Mouse (Mus musculus): ENCODE measurements around the gene Ankrd33. TPM values are rescaled to one million over a fixed set of nuclear protein-coding genes. Genes with fewer than 3 reads are reported as not detected.
A peak's percentile ranks its signal among the peaks of the same experiment; 100 is the strongest.
"Not testable (repeated sequence)": the region's sequence is repeated elsewhere in the genome, so short reads cannot be mapped to it uniquely, and the experiment has no call there.

The Ankrd33 gene
- total and polyA plus RNA-seq, 3 experiments, result not detected

DNA sequence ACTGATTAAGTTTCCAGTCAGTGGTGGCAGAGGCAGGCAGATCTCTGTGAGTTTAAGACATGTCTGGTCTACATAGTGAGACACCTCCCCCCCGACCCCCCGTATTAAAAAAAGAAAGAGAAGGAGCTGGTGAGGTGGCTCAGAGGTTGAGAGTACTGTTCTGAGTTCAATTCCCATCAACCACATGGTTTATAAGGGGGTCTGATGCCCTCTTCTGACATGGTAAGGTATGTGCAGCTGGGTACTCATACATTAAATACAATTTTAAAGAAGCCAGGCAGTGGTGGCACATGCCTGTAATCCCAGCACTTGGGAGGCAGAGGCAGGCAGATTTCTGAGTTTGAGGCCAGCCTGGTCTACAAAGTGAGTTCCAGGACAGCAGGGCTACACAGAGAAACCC is 1.8 kb upstream of the Ankrd33 start:
- not testable (repeated sequence) for H3K79me2 ChIP-seq (ENCODE audit: control insufficient read depth, insufficient read depth, low read length, poor library complexity); H3K27ac ChIP-seq (ENCODE audit: control insufficient read depth, low read depth, low read length)

DNA sequence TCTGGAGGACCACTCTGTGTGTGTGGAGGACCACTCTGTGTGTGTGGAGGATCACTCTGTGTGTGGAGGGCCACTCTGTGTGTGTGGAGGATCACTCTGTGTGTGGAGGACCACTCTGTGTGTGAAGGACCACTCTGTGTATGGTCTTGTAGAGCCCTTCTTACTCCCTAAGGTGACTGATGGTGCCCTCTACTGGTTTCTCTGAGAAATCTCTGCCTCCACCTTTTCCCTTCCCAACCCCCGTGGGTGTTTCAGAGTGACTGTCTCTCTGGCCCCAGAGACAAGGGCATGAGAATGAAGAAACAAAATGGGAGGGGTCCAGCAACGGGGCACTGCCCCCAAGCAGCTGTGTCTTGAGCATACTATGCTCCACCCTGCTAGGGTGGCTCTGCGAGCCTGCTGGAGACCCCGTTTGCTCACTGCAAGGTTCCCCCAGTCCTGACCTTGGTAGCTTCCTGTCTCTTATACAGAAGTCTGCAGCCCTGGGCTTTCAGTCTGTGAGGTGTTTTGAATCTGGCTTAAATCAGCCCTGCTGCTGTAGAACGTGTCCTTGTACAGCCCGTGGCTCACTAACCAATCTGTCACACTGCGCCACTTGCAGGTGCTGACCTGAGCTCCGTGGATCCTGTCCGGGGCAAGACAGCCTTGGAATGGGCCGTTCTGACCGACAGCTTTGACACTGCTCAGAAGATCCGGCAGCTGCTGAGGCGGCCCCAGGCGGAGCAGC is 3.0 kb downstream of the Ankrd33 start:
- Histone ChIP-seq H3K27me3 (ENCODE audit: control insufficient read depth in 1 of 2, insufficient read depth in 2 of 2, low read length in 2 of 2) (no peaks in the 10 kb centered on the region), H3K9ac (ENCODE audit: control insufficient read depth, low read depth, low read length, poor library complexity, severe bottlenecking) (no peak overlapping the region), H3K4me3 (ENCODE audit: control insufficient read depth in 1 of 2, insufficient read depth in 1 of 2, low read depth in 2 of 2, low read length in 2 of 2) (no peak overlapping the region), H3K79me2 (ENCODE audit: control insufficient read depth, insufficient read depth, low read length, poor library complexity) (no peaks in the 10 kb centered on the region), H3K4me1 (ENCODE audit: control insufficient read depth in 1 of 2, insufficient read depth in 2 of 2, low read length in 2 of 2) (no peaks in the 10 kb centered on the region), H3K36me3 (ENCODE audit: control insufficient read depth in 1 of 2, insufficient read depth in 2 of 2, low read length in 2 of 2) (no peaks in the 10 kb centered on the region), H3K9me3 (replicated peaks; ENCODE audit: insufficient read depth, low read length) (no peaks in the 10 kb centered on the region), H3K27ac (ENCODE audit: control insufficient read depth, low read depth, low read length) (no peak overlapping the region)
- TF ChIP-seq SMC3 (IDR thresholded peaks at IDR 0.05; ENCODE audit: low read depth, low read length), result peak; percentile 45; the same call in 1 of the 2 replicates
- TF ChIP-seq ZC3H11A (IDR thresholded peaks at IDR 0.05; ENCODE audit: low read depth, low read length), result peak; percentile 15; the same call in 1 of the 2 replicates
- peak; percentile 36 for TF ChIP-seq RAD21 (IDR thresholded peaks at IDR 0.05; ENCODE audit: low read depth, low read length)
- no peak for TF ChIP-seq POLR2AphosphoS2 (IDR thresholded peaks at IDR 0.05; ENCODE audit: low read length)
- peak; percentile 47 to 65 (median 63) for TF ChIP-seq CTCF (IDR thresholded peaks at IDR 0.05 in 2 of 3, conservative IDR thresholded peaks at IDR 0.05 in 1 of 3; ENCODE audit: control insufficient read depth in 1 of 3, insufficient read depth in 1 of 3, low read depth in 2 of 3, low read length in 3 of 3, poor library complexity in 1 of 3, severe bottlenecking in 1 of 3)
- peak; percentile 39 for DNase-seq (ENCODE audit: low read depth, low spot score)

More for the DNA sequence above, 1.8 kb upstream of the Ankrd33 start:
- H3K27me3 ChIP-seq (ENCODE audit: control insufficient read depth in 1 of 2, insufficient read depth in 2 of 2, low read length in 2 of 2); H3K4me1 ChIP-seq (ENCODE audit: control insufficient read depth in 1 of 2, insufficient read depth in 2 of 2, low read length in 2 of 2); DNase-seq (ENCODE audit: low read depth, low spot score); H3K4me3 ChIP-seq (ENCODE audit: control insufficient read depth in 1 of 2, insufficient read depth in 1 of 2, low read depth in 2 of 2, low read length in 2 of 2); H3K9me3 ChIP-seq (replicated peaks; ENCODE audit: insufficient read depth, low read length); H3K9ac ChIP-seq (ENCODE audit: control insufficient read depth, low read depth, low read length, poor library complexity, severe bottlenecking); H3K36me3 ChIP-seq (ENCODE audit: control insufficient read depth in 1 of 2, insufficient read depth in 2 of 2, low read length in 2 of 2): not testable (repeated sequence)
- 0 out of 2 replicates have a peak, but pooled peaks have one; percentile 38 for TF ChIP-seq MYC (IDR thresholded peaks at IDR 0.05; ENCODE audit: low read depth, low read length)
- TF ChIP-seq CTCF (IDR thresholded peaks at IDR 0.05 in 2 of 3, conservative IDR thresholded peaks at IDR 0.05 in 1 of 3; ENCODE audit: control insufficient read depth in 1 of 3, insufficient read depth in 1 of 3, low read depth in 2 of 3, low read length in 3 of 3, poor library complexity in 1 of 3, severe bottlenecking in 1 of 3), result peak in 1 of 3 experiments; percentile 40; a peak in 2 of 6 replicates
- TF ChIP-seq RAD21 (IDR thresholded peaks at IDR 0.05; ENCODE audit: low read depth, low read length), result peak; percentile 24

DNA sequence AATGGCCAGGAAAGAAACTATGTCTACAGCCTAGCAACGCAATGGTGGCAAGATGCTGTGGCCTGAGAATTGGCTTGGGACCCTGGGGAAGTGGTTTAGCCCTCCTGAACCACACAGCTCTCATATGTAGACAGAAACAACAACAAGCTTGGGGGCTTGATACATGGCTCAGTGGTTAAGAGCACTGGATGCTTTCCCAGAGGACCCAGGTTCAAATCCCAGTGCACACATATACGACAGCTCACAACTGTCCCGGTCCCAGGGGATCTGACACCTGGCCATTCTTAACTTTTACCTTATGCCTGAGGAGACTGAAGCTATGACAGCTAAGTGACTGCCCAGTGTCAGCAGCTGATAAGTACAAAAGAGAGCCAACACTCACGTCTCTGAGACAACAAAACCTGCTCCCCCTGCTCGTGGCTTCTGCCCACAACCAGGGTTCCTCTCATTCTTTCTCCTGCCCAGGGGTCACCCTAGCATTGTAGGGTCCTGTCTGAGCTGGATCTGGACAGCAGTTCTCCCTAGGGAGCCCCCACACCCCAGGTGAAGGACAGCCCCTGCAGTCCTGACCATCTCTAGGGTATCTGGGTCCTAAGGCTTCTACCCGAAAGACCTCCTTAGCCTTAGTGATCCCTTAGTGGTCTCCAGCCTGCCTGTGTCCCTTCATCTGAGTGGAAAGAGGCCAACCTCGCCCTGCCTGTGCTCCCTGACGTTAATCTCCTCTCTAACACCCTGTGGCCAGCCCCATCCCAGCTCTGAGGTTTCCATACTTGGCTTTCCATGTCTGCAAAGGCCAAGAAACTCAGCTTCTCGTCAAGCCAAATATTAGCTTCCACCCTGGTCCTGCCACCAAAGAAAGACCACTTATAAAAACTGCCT is 6.1 kb downstream of the Ankrd33 start:
- no peaks in the 10 kb centered on the region for H3K9me3 ChIP-seq (replicated peaks; ENCODE audit: insufficient read depth, low read length)
- no peak overlapping the region for H3K27ac ChIP-seq (ENCODE audit: control insufficient read depth, low read depth, low read length)
- H3K4me1 ChIP-seq (ENCODE audit: control insufficient read depth in 1 of 2, insufficient read depth in 2 of 2, low read length in 2 of 2), result no peaks in the 10 kb centered on the region
- DNase-seq (ENCODE audit: low read depth, low spot score), result no peak
- H3K27me3 ChIP-seq (ENCODE audit: control insufficient read depth in 1 of 2, insufficient read depth in 2 of 2, low read length in 2 of 2), result peaks cover 4 to 6% of the 10 kb centered on the region in 2 experiments; a peak in 3 of 4 replicates
- H3K36me3 ChIP-seq (ENCODE audit: control insufficient read depth in 1 of 2, insufficient read depth in 2 of 2, low read length in 2 of 2), result no peaks in the 10 kb centered on the region
- no peaks in the 10 kb centered on the region for H3K79me2 ChIP-seq (ENCODE audit: control insufficient read depth, insufficient read depth, low read length, poor library complexity)
- H3K4me3 ChIP-seq (ENCODE audit: control insufficient read depth in 1 of 2, insufficient read depth in 1 of 2, low read depth in 2 of 2, low read length in 2 of 2), result no peak overlapping the region
- H3K9ac ChIP-seq (ENCODE audit: control insufficient read depth, low read depth, low read length, poor library complexity, severe bottlenecking), result no peak overlapping the region
- TF ChIP-seq POLR2AphosphoS5 (IDR thresholded peaks at IDR 0.05; ENCODE audit: borderline replicate concordance, low read depth, low read length), result no peak
- no peak for TF ChIP-seq HCFC1 (IDR thresholded peaks at IDR 0.05; ENCODE audit: low read depth, low read length)
- no peak for TF ChIP-seq USF1 (IDR thresholded peaks at IDR 0.05; ENCODE audit: low read depth, low read length)
- TF ChIP-seq EP300 (IDR thresholded peaks at IDR 0.05; ENCODE audit: low read depth in 1 of 2, low read length in 2 of 2), result no peak
- TF ChIP-seq ELF1 (IDR thresholded peaks at IDR 0.05; ENCODE audit: low read depth, low read length), result no peak
- TF ChIP-seq MAZ (IDR thresholded peaks at IDR 0.05; ENCODE audit: low read depth, low read length), result no peak
- TF ChIP-seq MYC (IDR thresholded peaks at IDR 0.05; ENCODE audit: low read depth, low read length), result no peak
- TF ChIP-seq CHD1 (IDR thresholded peaks at IDR 0.05; ENCODE audit: low read depth, low read length), result no peak
- TF ChIP-seq MAX (IDR thresholded peaks at IDR 0.05; ENCODE audit: low read length), result no peak
- no peak for TF ChIP-seq ZC3H11A (IDR thresholded peaks at IDR 0.05; ENCODE audit: low read depth, low read length)
- TF ChIP-seq MEF2A (IDR thresholded peaks at IDR 0.05; ENCODE audit: extremely low read depth, insufficient replicate concordance, low read depth, low read length, poor library complexity, severe bottlenecking), result no peak
- TF ChIP-seq UBTF (IDR thresholded peaks at IDR 0.05; ENCODE audit: borderline replicate concordance, insufficient read depth, low read depth, low read length), result no peak
- TF ChIP-seq ZMIZ1 (IDR thresholded peaks at IDR 0.05; ENCODE audit: low read depth, low read length), result no peak
- TF ChIP-seq JUND (IDR thresholded peaks at IDR 0.05; ENCODE audit: low read depth, low read length), result no peak
- TF ChIP-seq USF2 (IDR thresholded peaks at IDR 0.05; ENCODE audit: borderline replicate concordance in 1 of 2, insufficient read depth in 1 of 2, low read depth in 1 of 2, low read length in 2 of 2), result no peak
- TF ChIP-seq BHLHE40 (IDR thresholded peaks at IDR 0.05; ENCODE audit: borderline replicate concordance, low read depth, low read length), result no peak
